Mouse (Mus musculus) cerebellum, adult 8-10 months (tissue): ENCODE results near the gene Disc1.

Experiments
- DNase-seq: peaks from one replicate; pipeline ENCODE4 v3.0.0; 2022

Gene Disc1

DNA sequence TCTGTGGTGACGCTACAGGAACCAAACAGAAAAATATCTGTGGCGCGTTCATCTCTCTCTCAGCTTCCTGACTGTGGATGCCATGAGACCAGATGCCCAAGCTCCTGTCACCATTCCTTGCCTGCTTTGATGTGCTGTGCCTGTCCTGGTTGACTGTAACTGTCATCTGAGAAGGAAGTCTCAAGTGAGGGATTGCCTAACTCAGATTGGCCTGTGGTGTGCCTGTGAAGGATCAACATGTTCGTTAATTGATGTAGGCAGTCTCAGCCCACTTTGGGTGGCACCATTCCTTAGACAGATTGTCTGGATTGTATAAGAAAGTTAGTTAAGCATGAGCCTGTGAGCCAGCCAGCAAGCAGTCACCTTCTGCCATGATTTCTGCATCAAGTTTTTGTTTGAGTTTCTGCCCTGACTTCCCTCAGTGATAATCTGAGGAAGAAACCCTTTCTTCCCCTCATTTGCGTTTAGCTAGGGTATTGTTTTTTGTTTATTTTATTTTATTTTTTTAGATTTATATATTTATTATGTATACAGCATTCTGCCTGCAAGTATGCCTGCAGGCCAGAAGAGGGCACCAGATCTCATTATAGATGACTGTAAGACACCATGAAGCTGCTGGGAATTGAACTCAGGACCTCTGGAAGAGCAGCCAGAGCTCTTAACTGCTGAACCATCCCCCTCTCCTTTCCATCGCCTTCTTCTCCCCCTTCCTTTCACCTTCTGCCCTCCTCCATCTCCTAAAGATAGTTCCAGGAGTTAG, 14.3 kb downstream of the Disc1 start:
- DNase-seq: no peak

DNA sequence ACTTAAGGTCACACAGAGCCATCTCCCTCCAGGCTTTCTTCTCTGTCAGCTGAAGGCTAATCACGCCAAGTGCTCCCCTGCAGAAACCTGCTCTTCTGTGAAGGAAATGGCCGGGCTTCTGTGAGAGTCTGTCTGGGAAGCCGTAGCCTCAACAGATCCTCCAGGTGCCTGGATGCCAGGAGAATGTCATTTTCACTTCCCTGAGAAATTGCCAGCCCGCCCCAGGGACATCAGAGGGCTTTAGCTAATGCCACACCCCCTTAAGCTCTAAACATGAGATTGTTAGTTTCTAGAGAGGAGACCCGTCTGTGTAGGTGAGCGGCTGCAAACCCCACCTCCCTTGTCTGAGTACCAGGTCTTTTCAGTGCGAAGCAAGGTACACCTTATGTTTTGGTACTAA, 15.3 kb downstream of the Disc1 start:
- DNase-seq: no peak

DNA sequence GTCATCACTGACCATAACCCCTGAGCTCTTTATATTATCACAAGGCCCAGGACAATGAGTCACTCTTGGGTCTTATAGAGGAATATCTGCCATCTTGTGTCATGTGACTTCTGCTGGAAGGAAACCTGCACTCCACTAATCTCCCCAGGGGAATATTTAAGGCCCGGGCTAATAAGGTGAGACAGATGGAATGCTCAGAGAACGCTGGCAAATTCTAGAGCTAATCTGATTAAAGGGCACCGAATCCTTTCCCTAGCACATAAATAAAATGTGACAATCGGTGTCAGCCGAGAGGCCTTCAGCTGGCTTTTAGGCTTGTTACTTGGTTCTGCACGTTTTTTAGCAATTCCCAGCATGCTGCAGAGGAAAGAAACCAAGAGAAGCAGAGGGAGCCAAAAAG, 15.7 kb downstream of the Disc1 start:
- no peak for DNase-seq

DNA sequence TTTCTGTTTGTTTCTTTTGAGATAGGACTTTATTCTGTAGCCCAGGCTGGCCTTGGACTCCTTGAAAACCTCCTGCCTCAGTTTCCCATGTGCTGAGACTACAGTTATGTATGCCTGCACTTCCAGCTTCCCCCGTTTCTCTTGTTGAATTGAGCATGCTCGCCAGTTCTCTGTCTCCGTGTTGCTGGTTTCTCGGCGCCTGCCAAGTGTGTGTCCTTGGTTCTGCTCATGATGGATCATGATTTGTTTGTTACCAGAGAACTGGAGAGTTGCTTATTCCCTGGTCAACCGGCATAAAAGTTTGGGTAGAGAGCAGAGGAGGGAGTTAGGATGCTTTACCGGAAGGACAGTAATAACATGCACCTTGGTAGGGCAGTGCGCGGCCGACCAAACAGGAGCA, 20.1 kb downstream of the Disc1 start:
- DNase-seq: no peak

DNA sequence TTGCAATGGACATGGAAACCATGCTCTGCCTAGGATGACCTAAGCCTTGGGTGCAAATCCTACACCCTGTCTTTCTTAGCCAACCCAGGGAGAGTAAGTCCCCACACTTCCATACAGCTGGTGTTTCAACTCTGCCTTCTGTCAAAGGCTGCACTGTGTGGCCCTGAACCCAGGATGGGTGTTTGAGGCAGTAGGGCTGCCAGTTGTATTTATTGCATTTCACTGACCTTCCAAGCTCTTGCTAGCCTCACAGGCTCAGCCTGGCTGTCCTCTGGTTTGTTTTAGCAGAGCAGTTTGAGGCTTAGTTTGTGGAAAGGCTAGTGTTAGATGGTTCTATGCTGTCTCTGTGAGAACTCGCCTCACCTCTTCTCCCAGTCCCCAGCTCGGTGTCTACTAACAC, 20.6 kb downstream of the Disc1 start:
- no peak for DNase-seq

DNA sequence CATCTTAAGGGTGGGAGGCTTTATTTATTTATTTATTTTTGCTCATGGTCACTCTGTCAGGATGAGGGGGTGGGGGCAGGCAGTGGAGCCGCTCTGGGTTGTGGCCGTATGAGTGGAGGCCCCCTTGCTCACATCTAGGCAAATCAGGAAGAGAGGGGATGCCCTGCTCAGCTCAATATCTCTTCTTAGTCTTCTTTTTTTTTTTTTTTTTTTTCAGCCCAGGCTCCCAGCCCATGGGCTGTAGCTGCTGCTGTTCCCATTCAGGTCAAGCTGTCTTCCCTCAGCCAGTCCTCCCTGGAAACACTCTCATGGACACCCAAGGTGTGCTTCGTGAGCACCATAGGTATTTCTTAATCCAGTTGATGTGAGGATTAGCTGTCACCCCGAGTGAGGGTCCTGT, 21.4 kb downstream of the Disc1 start:
- DNase-seq: no peak

DNA sequence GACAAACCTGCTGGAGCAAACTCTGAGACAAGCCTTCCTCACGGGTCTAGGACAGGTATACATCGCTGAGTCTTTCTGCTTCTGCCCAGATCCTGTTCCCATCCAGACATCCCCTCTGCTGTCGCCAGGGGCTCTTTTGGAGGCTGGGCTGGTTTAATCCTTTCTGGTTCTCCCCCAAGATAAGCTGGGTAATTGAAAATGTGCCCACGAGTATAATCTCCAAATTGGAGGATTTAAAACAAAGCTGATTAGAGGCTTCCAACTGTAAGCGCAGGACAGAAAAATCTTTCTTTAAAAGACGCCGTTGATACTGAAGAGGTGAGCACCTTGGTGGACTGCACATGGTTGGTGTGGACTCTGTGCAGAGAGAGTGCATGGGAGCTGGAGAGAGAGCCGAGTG, 23.3 kb downstream of the Disc1 start:
- no peak for DNase-seq

DNA sequence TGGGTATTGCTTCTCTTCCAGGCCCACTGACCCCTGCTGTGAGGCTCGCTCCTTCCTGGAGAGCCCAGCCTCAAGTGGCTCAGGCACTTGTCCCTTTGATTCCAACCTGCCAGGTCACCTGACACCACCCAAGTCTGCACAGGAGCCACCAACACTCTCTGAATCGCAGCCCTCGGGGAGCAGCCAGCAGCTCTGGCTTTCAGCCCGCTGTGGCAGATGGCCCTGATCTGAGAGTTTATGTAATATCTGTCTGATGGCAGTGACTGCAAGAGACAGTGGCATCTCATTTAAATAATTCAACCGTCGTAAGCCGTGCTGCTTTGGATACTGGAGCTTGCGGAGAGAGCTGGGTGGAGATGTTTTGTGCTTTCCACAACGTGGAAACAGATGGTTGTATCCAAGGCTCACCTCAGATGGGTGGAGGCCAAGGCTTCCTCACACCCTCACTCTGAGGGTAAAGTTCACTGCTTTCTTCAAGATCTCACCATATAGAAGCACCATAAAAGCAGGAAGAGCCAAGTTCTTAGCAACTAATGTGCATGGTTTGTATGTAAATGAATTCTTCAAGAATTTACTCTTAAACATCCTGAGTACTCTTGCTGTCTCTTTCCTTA, 24.9 kb downstream of the Disc1 start:
- DNase-seq: peak; percentile 94

DNA sequence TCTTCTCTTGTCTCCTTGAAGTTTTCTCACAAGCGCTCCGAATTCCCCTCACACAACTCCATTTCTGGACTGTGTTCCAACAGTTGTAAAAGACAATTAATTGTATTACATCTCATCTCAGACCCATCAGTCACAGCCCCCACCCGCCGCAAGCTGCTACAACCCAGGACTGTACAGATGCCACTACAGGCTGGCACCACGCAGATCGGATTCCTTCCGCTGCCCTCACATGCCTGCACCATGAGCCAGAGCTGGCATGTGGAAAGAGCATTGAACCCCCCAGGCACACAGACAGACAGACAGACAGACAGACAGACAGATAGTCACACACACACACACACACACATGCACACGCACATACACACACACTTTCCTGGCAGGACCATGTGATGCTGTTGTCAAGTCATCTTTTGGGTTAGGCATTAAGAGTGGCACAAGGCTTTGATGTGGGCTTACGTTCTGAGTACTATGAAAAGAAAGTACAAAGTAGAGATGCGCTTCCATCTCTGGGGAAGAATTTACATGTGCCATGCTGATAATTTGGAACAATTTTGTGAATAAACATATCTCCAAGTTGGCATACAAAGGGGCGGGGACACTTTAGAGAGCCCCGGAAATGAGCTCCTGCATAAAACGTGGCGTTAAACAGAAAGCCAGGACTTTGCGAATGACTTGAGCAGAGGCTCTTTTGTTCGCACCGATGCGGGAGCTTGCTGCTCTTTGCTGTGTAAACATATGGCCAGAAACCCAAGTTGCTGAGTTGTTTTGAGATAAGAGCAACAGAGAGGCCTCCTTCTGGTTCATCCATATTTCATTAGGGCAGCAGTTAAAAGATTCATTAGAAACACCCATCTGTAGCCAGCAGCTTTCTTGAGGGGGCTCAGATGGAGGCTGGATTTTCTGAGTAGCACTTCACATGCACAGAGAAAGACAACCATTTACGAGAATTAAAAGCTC, 26.7 kb downstream of the Disc1 start:
- no peak for DNase-seq

DNA sequence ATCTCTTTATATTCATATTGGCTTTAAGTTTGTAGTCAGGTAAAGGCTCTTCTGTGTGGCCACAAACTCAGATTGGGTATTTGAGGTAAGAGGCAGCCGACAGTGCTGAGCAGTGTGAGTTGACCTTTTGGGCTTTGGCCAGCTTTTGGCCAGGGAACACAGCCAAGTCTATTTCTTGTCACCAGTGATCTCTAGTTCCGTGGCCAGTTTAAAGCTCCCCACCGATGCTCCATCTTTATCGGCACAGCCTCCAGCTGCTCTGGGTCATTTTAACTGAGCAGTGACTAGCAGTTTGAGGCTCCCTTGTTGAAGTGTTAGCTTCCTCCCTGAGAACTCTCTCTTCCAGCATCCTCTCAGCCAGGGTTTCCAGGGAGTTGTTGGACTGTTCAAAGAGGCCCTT, 29.8 kb downstream of the Disc1 start:
- peak; percentile 72 for DNase-seq

DNA sequence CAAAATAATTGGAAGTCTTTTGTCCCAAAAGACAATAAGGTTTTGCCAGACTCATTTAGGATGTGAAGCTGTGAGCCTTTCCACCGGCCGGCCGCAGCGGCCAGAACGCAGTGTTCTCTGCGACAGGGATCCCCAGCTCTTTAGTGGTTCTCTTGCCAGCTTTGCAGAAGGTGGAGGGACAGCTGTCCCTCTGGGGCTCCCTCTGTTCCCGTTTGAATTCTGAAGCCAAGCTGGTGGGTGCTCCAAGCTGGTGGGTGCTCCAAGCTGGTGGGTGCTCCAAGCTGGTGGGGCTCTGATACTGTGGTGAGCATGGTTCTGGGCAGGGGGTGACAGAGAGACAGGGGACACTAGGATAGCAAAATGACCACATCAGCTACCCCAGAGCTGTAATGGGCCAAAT, 30.5 kb downstream of the Disc1 start:
- no peak for DNase-seq

DNA sequence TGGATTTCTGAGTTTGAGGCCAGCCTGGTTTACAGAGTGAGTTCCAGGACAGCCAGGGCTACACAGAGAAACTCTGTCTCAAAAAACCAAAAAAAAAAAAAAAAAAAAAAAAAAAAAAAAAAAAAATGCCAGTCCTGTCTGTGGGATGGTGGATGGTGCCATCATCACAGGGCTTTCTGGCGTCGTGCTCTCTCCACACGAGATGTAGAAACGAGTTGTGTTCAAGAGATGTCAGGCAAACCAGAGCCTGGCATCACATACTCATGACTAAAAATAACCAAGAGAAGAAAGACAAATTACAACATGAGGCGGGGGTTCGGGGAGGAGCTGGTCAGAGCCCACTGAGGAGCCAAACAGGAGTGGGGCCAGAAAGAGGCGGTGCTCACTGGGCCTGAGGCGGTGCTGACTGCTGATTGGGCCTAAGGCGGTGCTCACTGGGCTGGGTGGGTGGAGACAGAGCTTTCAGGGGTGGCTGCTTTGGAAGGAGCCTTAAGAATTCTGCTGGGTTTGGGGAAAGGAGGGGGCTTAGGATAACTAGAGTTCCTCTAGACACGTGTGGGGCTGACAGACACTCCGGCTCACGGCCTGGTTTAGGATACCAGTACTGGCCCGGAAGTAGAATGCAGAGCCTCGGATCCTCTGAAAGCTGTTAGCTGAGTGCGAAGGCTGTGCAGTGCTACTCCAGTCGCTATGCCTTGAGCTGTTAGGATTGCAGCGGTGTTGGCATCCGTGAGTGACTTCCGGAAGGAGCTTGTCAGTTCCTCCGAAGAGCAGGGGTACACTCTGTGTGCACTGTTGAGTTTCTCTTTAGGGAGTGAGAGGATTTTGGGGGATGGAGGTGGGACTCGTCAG, 37.1 kb downstream of the Disc1 start:
- DNase-seq: no peak

DNA sequence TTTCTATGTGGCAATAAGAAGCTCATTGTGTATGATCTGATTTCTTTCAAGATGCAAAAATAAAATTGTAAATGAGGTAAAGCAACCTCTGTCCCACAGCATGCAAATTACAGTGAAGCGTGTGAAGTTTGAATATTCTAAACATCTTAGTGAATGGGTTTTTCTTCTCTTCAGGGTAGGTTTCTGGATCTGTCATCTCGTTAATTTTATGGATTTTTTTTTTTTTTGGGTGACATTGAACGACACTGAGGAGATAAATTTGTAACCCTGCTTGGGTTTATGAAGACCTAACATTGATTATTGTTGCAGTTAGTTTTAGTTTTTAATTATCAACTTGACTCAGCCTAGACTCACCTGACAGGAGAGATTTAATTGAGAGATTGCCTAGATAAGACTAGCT, 43.1 kb downstream of the Disc1 start:
- DNase-seq: no peak

DNA sequence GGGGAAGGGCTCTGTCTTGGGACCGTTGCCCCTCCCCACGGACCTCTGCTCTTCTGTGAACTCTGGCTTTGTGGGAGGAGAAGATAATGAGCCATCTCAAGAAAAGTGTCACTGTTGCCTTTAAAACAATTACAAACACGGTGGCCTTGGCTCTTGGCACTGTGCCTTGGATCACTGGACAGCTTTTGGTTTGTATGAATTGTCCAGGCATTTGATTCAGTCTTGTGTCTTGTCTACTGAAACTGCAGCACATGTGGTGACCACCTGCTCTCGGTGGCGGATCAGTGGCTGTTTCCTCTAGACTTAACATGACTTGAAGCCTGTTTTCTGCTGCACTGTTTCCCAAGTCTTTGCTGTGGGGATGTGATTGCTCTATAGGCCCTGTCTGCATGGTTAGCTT, 44.1 kb downstream of the Disc1 start:
- DNase-seq: no peak

DNA sequence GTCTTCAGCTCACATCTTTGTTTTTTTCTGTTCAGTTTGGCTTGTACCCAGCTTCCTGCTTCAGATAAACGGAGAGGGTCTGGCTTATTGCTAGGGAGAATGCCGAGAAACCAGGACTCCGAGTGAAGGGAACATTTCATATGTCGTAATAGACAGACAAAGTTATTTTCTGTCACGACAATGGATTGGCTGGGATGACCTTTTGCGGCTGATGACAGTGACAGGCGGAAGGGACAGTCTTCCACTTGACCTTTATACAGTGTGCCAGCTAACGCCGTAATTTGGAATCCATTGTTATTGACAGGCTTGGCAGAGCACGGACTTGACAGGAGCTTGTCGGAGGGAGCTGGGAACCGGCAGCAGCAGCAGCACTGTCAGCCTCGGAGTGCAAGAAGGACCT, 48.3 kb downstream of the Disc1 start:
- DNase-seq: no peak

DNA sequence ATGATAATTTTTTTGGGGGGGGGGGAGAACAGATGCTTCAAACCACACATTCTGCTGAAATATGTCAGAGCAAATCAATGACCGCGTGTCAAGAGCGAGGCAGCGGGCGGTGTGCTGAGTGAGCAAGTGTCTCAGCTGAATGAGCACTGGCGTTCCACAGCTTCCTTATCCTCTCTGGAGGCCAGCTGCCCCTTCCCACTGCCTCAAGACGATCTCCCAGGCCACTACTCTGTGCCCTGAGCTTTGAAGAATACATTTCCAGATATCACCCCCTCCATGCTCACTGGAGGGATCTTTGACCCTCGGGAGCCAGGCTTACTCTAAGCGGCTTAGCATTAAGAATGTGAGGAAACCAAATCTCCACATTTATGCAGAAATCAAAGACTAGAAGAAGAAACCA, 59.2 kb downstream of the Disc1 start:
- DNase-seq: no peak

DNA sequence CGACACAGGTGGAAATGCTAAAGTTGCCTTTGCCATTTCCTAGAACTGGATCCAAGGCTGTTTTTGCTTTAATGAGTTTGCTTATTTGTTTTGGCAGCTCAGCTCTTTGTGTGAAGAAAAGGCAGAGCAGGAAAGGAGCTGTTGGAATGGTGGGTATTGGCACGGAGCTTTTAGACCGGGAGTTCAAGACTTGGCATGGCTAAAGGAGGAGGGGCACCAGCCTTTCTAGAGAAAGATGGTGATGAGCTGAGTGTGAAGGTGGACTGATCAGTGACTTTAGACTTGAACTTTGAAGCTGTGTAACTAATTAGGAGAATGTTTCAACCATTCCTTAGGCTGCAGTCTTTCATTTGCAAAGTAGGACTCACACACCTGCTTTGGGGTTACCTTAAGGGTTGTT, 59.8 kb downstream of the Disc1 start:
- DNase-seq: no peak

DNA sequence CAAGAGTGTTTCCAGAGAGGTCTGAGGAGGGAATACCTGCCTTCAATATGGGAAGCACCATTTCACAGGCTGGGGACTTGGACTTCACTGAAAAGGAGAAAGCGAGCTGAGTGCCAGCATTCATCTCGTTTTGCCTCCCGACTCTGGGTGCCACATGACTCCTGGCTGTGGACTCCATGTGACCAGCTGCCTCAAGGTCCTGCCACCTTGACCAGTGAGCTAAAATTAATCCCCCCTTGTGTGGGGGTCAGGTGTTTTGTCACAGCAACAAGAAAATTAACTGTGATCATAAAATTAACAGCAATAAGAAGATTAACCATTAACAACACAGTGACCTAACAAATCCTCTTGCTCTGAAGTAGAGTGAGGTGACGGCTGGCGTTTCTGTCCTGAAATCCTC, 61.3 kb downstream of the Disc1 start:
- no peak for DNase-seq

DNA sequence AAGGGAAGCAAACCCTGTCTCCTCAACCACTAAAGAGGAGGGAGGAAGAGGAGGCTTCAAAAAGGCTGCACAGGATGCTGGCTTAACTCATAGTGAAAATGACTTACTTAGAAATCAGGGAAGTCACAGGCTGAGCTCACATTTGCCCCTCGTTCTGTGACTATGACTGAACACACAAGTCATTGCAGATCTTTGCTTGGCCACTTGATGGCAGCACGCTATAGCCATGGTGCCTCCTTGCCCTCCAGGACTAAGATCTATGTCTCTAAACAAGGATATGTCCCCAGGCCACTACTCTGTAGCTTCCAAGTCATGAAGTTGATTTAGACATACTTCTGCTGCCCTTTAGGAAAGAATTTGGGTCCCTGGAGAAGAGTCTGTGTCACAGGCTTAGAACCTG, 62.6 kb downstream of the Disc1 start:
- peak; percentile 25 for DNase-seq

DNA sequence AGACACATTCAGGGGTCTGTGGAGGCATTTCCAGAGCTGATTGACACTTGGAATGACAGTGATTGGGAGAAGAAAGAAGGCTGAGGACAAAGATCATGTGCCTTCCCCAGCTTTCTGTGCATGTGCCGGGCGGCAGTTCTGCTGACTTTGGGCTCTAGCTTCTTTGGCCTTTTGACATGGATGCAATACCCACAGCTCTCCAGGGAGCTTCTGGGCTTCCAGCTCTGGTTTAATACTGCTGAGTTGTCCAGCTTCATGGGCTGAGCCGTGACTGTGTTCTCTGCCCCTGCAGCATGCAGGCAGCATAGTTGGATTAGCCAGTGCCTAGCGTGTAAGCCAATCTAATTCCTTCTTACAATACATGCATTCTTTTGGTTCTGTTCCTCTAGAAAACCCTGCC, 72.5 kb downstream of the Disc1 start:
- no peak for DNase-seq

DNA sequence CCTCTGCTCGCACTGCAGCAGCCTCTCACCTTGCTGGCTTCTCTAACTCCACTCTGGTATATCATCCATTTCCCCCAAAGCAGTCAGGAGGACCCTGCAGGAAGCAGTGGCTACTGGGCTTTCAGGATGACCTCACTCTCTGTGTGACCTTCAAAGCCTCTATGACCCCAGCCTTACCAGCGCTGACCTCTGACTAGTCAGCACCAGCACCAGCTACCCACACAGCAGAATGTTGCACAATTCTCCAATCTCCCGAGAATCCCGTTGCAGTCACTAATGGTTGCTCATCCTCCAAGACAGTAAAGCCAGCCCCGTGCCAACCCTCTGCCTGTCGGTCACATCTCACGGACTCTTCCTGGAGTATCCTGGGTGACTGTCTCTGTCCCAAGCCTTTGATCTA, 73.6 kb downstream of the Disc1 start:
- no peak for DNase-seq

DNA sequence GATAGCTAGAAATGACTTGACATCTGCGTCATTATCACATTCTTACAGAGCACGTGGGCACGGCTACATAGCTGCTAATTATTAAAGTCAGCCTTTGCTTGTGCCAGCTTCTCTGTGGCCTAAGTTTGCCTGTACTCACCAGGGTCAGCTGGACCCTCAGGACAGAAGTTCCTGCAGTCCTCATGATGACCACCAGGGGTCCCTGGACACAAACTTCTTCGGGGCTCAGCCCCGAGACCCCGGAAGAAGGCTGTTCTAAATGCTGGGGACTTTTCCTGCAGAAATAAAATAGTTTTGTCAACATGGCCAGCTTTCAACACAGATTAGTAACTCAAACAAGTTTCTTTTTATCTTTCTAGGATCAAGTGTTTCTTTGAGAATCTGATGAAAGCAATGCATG, 74.3 kb downstream of the Disc1 start:
- peak; percentile 15 for DNase-seq

DNA sequence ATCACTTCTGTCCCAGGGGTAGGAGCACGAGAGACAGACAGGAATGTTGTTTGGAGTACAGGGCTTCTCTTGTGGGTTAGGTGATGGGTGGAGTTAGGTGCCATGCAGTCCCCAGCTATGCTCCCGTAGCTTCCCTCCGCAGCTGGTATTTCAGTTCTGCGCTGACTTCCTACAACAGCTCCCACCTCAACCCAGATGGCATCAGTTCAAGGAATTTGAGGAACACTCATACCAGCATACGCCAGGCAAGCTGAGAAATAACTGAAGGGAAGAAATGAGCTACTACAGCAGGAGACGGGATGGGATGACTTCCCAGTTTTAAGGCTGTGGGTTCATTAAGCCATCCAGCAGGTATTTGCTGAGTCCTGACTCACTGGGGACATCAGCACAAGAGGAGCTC, 76.8 kb downstream of the Disc1 start:
- DNase-seq: no peak
